Mouse (Mus musculus): ENCODE data around the gene Piezo1. TPM values are rescaled to one million over a fixed set of nuclear protein-coding genes. Genes with fewer than 3 reads are reported as not detected.
"Not testable (repeated sequence)": the region's sequence is repeated elsewhere in the genome, so short reads cannot be mapped to it uniquely, and the experiment has no call there.

Piezo1 gene
- polyA plus RNA-seq, 1 experiment = not detected

- H3K4me3 ChIP-seq (ENCODE audit: insufficient read depth, low read depth, low read length) = no peak overlapping the region
- no peak for TF ChIP-seq CTCF (IDR thresholded peaks at IDR 0.05; ENCODE audit: insufficient read depth, low read depth, low read length)
- TF ChIP-seq POLR2A (IDR thresholded peaks at IDR 0.05; ENCODE audit: insufficient read depth, low read depth, low read length) = no peak
- peaks cover 8% of the 10 kb centered on the region for H3K4me1 ChIP-seq (ENCODE audit: control insufficient read depth, insufficient read depth, low read length)
- no peak overlapping the region for H3K27ac ChIP-seq (ENCODE audit: insufficient read depth, low read depth, low read length)
- WGBS = 84% methylated on average over 15 of the region's 15 CpGs
Observed at GRCm38 (mm10) chr8:122580926-122581325, 29.8 kb upstream of the Piezo1 start.

- Histone ChIP-seq H3K4me1 (ENCODE audit: control insufficient read depth, insufficient read depth, low read length) (peaks cover 22% of the 10 kb centered on the region), H3K27ac (ENCODE audit: insufficient read depth, low read depth, low read length) (no peak overlapping the region), H3K4me3 (ENCODE audit: insufficient read depth, low read depth, low read length) (no peak overlapping the region)
- TF ChIP-seq POLR2A (IDR thresholded peaks at IDR 0.05; ENCODE audit: insufficient read depth, low read depth, low read length) = no peak
- TF ChIP-seq CTCF (IDR thresholded peaks at IDR 0.05; ENCODE audit: insufficient read depth, low read depth, low read length) = no peak
- WGBS = 61% methylated on average over 7 of the region's 7 CpGs
Observed at GRCm38 (mm10) chr8:122579196-122579595, 28.1 kb upstream of the Piezo1 start.

GRCm38 (mm10) chr8:122577116-122577515 is 26.0 kb upstream of the Piezo1 start:
- TF ChIP-seq CTCF (IDR thresholded peaks at IDR 0.05; ENCODE audit: insufficient read depth, low read depth, low read length) (no peak), POLR2A (IDR thresholded peaks at IDR 0.05; ENCODE audit: insufficient read depth, low read depth, low read length) (no peak)
- Histone ChIP-seq H3K4me1 (ENCODE audit: control insufficient read depth, insufficient read depth, low read length) (peaks cover 22% of the 10 kb centered on the region), H3K4me3 (ENCODE audit: insufficient read depth, low read depth, low read length) (peak overlapping the region; percentile 75), H3K27ac (ENCODE audit: insufficient read depth, low read depth, low read length) (no peak overlapping the region)
- WGBS = 37% methylated on average over 10 of the region's 10 CpGs

GRCm38 (mm10) chr8:122576648-122577022 is 25.5 kb upstream of the Piezo1 start, which contains the start of gene Aprt:
Gene Aprt (minus strand): TSS chr8:122576909.
- TF ChIP-seq CTCF (IDR thresholded peaks at IDR 0.05; ENCODE audit: insufficient read depth, low read depth, low read length) = no peak
- TF ChIP-seq POLR2A (IDR thresholded peaks at IDR 0.05; ENCODE audit: insufficient read depth, low read depth, low read length) = no peak; the same call in none of the 2 replicates
- Histone ChIP-seq H3K4me3 (ENCODE audit: insufficient read depth, low read depth, low read length) (peak within 1 kb of the TSS; percentile 75), H3K4me1 (ENCODE audit: control insufficient read depth, insufficient read depth, low read length) (peaks cover 22% of the 10 kb centered on the region), H3K27ac (ENCODE audit: insufficient read depth, low read depth, low read length) (0 out of 2 replicates have a peak within 1 kb of the TSS, but pooled peaks have one; percentile 5)
- under 1% methylated on average over 39 of the region's 39 CpGs for WGBS

GRCm38 (mm10) chr8:122575735-122576647 is 24.9 kb upstream of the Piezo1 start:
- 19% methylated on average over 21 of the region's 21 CpGs for WGBS
- TF ChIP-seq CTCF (IDR thresholded peaks at IDR 0.05; ENCODE audit: insufficient read depth, low read depth, low read length) (no peak), POLR2A (IDR thresholded peaks at IDR 0.05; ENCODE audit: insufficient read depth, low read depth, low read length) (no peak; the same call in 1 of the 2 replicates)
- peak overlapping the region; percentile 75 for H3K4me3 ChIP-seq (ENCODE audit: insufficient read depth, low read depth, low read length)
- H3K4me1 ChIP-seq (ENCODE audit: control insufficient read depth, insufficient read depth, low read length) = peaks cover 22% of the 10 kb centered on the region
- 0 out of 2 replicates have a peak overlapping the region, but pooled peaks have one; percentile 5 for H3K27ac ChIP-seq (ENCODE audit: insufficient read depth, low read depth, low read length)

GRCm38 (mm10) chr8:122575286-122575685 is 24.2 kb upstream of the Piezo1 start:
- Histone ChIP-seq H3K27ac (ENCODE audit: insufficient read depth, low read depth, low read length) (no peak overlapping the region), H3K4me1 (ENCODE audit: control insufficient read depth, insufficient read depth, low read length) (peaks cover 22% of the 10 kb centered on the region), H3K4me3 (ENCODE audit: insufficient read depth, low read depth, low read length) (no peak overlapping the region)
- WGBS = 84% methylated on average over 8 of the region's 8 CpGs
- TF ChIP-seq POLR2A (IDR thresholded peaks at IDR 0.05; ENCODE audit: insufficient read depth, low read depth, low read length) (no peak), CTCF (IDR thresholded peaks at IDR 0.05; ENCODE audit: insufficient read depth, low read depth, low read length) (no peak)

- TF ChIP-seq POLR2A (IDR thresholded peaks at IDR 0.05; ENCODE audit: insufficient read depth, low read depth, low read length) = no peak
- TF ChIP-seq CTCF (IDR thresholded peaks at IDR 0.05; ENCODE audit: insufficient read depth, low read depth, low read length) = no peak
- H3K4me1 ChIP-seq (ENCODE audit: control insufficient read depth, insufficient read depth, low read length) = peaks cover 22% of the 10 kb centered on the region
- WGBS = 72% methylated on average over 10 of the region's 10 CpGs
- H3K27ac ChIP-seq (ENCODE audit: insufficient read depth, low read depth, low read length) = no peak overlapping the region
- H3K4me3 ChIP-seq (ENCODE audit: insufficient read depth, low read depth, low read length) = no peak overlapping the region
Observed at GRCm38 (mm10) chr8:122574667-122575251, 23.6 kb upstream of the Piezo1 start.

GRCm38 (mm10) chr8:122574264-122574663 is 23.1 kb upstream of the Piezo1 start:
- peaks cover 23% of the 10 kb centered on the region for H3K4me1 ChIP-seq (ENCODE audit: control insufficient read depth, insufficient read depth, low read length)
- no peak overlapping the region for H3K27ac ChIP-seq (ENCODE audit: insufficient read depth, low read depth, low read length)
- H3K4me3 ChIP-seq (ENCODE audit: insufficient read depth, low read depth, low read length) = no peak overlapping the region
- 73% methylated on average over 3 of the region's 3 CpGs for WGBS
- TF ChIP-seq POLR2A (IDR thresholded peaks at IDR 0.05; ENCODE audit: insufficient read depth, low read depth, low read length) = no peak
- no peak for TF ChIP-seq CTCF (IDR thresholded peaks at IDR 0.05; ENCODE audit: insufficient read depth, low read depth, low read length)

- Histone ChIP-seq H3K27ac (ENCODE audit: insufficient read depth, low read depth, low read length) (no peak overlapping the region), H3K4me1 (ENCODE audit: control insufficient read depth, insufficient read depth, low read length) (peaks cover 28% of the 10 kb centered on the region), H3K4me3 (ENCODE audit: insufficient read depth, low read depth, low read length) (no peak overlapping the region)
- TF ChIP-seq CTCF (IDR thresholded peaks at IDR 0.05; ENCODE audit: insufficient read depth, low read depth, low read length) = no peak
- TF ChIP-seq POLR2A (IDR thresholded peaks at IDR 0.05; ENCODE audit: insufficient read depth, low read depth, low read length) = no peak
- 69% methylated on average over 9 of the region's 9 CpGs for WGBS
Observed at GRCm38 (mm10) chr8:122573577-122573976, 22.4 kb upstream of the Piezo1 start.

- not testable (repeated sequence) for H3K4me3 ChIP-seq (ENCODE audit: insufficient read depth, low read depth, low read length); H3K27ac ChIP-seq (ENCODE audit: insufficient read depth, low read depth, low read length)
- peaks cover 28% of the 10 kb centered on the region for H3K4me1 ChIP-seq (ENCODE audit: control insufficient read depth, insufficient read depth, low read length)
- 46% methylated on average over 4 of the region's 4 CpGs for WGBS
Observed at GRCm38 (mm10) chr8:122573176-122573575, 22.0 kb upstream of the Piezo1 start.

Measured in olfactory bulb, adult 2 months (tissue).